Mouse (Mus musculus): ENCODE data around the gene Nos1ap. TPM values are rescaled to one million over a fixed set of nuclear protein-coding genes. Genes with fewer than 3 reads are reported as not detected.

Gene Nos1ap
- polyA plus RNA-seq, 1 experiment from 2014 or later = 8.0 TPM

DNA sequence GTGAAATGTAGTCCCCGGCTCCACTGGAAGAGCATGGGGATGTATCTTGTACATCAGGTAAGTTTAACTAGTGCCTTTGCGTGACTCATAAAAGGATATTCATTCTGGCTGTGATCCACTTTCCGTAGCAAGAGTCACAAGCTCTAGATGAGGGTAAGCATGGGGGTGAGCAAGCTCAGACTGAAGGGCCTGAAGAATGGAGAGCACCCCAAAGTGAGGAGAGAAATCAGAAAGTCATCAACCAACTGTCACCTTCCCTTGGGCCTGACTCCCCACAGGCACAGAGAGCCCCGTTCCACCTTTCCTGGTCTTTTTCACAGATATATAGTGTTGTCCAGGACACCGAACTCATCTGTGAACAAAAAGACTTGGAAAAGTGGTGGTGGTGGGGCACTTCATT lies 213.9 kb downstream of the Nos1ap start:
- Histone ChIP-seq H3K27me3 (replicated peaks; ENCODE audit: insufficient read depth, low read length) (no peaks in the 10 kb centered on the region), H3K4me2 (replicated peaks; ENCODE audit: low read depth, low read length) (no peak overlapping the region), H3K27ac (ENCODE audit: low read length) (no peak overlapping the region), H3K4me1 (ENCODE audit: insufficient read depth, low read depth, low read length) (no peaks in the 10 kb centered on the region), H3K4me3 (ENCODE audit: low read depth, low read length) (no peak overlapping the region), H3K36me3 (ENCODE audit: insufficient read depth, low read length) (no peaks in the 10 kb centered on the region), H3K9ac (replicated peaks; ENCODE audit: low read depth) (no peak overlapping the region), H3K9me3 (ENCODE audit: low read length) (no peaks in the 10 kb centered on the region)
- DNase-seq (ENCODE audit: low spot score) (no peak), ATAC-seq (no peak)
- no peak for TF ChIP-seq EP300 (IDR thresholded peaks at IDR 0.05)
- no peak for TF ChIP-seq CTCF (IDR thresholded peaks at IDR 0.05)
- WGBS = 89% methylated on average over 5 of the region's 5 CpGs

DNA sequence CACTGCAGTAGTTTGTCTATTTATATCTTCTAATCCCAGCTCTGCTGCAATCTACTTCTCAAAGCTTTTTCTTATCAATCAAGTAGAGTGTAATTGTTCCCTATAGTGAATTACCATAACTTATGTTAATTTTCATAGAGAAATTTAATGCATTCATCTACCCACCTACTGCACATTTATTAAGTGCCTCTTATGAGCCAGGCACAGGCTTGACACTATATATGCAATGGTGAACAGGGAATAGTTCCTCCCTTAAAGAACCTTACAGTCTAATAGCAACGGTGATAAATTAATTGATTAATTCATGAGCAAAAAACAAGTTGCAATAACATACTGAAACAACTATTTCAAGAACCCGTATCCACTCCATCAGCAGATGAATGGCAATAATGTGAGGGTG lies 215.9 kb downstream of the Nos1ap start:
- Histone ChIP-seq H3K36me3 (ENCODE audit: insufficient read depth, low read length) (no peaks in the 10 kb centered on the region), H3K9me3 (ENCODE audit: low read length) (no peaks in the 10 kb centered on the region), H3K9ac (replicated peaks; ENCODE audit: low read depth) (no peak overlapping the region), H3K27ac (ENCODE audit: low read length) (no peak overlapping the region), H3K4me1 (ENCODE audit: insufficient read depth, low read depth, low read length) (no peaks in the 10 kb centered on the region), H3K27me3 (replicated peaks; ENCODE audit: insufficient read depth, low read length) (no peaks in the 10 kb centered on the region), H3K4me2 (replicated peaks; ENCODE audit: low read depth, low read length) (no peak overlapping the region), H3K4me3 (ENCODE audit: low read depth, low read length) (no peak overlapping the region)
- 91% methylated on average over 2 of the region's 2 CpGs for WGBS
- no peak for TF ChIP-seq EP300 (IDR thresholded peaks at IDR 0.05)
- TF ChIP-seq CTCF (IDR thresholded peaks at IDR 0.05) = no peak
- DNase-seq (ENCODE audit: low spot score) (no peak), ATAC-seq (no peak)

DNA sequence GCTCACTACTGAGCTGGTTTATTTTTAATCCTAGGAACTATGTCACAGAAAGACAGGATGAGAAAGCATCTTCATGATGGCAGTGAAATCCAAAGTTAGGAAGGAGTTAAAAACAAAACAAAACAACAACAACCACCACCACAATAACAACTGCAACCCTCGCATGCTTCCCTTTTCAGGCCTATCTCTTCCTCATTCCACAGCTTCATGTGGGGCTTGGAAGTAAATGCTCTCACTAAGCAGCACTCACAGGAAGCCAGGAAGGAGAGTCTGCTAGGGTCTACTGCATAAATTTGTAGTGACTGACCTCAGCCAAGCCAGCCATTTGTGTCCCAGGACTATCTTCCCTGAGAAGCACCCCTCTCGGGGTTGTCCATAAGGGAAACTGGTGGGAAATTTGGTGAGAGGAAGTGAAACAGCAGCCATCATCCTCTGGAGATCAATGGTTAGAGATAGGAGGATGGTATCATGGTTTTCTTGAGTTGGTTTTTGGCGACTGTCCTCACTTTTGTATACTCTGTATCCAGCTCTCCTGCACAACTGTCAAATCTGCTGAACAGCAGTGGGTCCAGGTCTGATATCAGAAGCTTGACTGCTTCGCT lies 218.4 kb downstream of the Nos1ap start:
- DNase-seq (ENCODE audit: low spot score) = no peak
- Histone ChIP-seq H3K4me1 (ENCODE audit: insufficient read depth, low read depth, low read length) (no peaks in the 10 kb centered on the region), H3K9ac (replicated peaks; ENCODE audit: low read depth) (no peak overlapping the region), H3K27me3 (replicated peaks; ENCODE audit: insufficient read depth, low read length) (no peaks in the 10 kb centered on the region), H3K9me3 (ENCODE audit: low read length) (no peaks in the 10 kb centered on the region), H3K4me3 (ENCODE audit: low read depth, low read length) (no peak overlapping the region), H3K27ac (ENCODE audit: low read length) (no peak overlapping the region), H3K36me3 (ENCODE audit: insufficient read depth, low read length) (no peaks in the 10 kb centered on the region), H3K4me2 (replicated peaks; ENCODE audit: low read depth, low read length) (no peak overlapping the region)
- TF ChIP-seq EP300 (IDR thresholded peaks at IDR 0.05) = no peak
- TF ChIP-seq CTCF (IDR thresholded peaks at IDR 0.05) = no peak
- ATAC-seq = no peak
- 72% methylated on average over 4 of the region's 4 CpGs for WGBS

DNA sequence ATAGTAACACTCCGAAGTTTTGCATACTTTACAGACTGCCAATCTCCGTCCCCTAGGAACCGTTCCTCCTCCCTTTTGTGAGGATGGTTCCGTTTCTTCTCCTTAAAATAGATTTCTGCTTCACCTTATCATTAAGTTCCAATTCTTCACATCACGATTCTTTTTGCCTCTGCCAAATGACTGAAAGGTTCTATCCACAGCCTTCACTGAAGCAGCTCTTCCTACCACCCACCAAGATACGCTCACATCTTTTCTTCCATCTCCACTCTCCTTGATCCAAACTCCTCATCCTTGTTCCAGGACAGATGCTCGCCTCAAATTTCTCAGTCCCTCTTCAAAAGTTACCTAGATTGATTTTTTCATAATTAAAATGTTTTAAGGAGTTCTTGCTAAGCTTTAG lies 220.8 kb downstream of the Nos1ap start:
- Histone ChIP-seq H3K9me3 (ENCODE audit: low read length) (no peaks in the 10 kb centered on the region), H3K27ac (ENCODE audit: low read length) (no peak overlapping the region), H3K27me3 (replicated peaks; ENCODE audit: insufficient read depth, low read length) (no peaks in the 10 kb centered on the region), H3K9ac (replicated peaks; ENCODE audit: low read depth) (no peak overlapping the region), H3K4me1 (ENCODE audit: insufficient read depth, low read depth, low read length) (no peaks in the 10 kb centered on the region), H3K36me3 (ENCODE audit: insufficient read depth, low read length) (no peaks in the 10 kb centered on the region), H3K4me2 (replicated peaks; ENCODE audit: low read depth, low read length) (no peak overlapping the region), H3K4me3 (ENCODE audit: low read depth, low read length) (no peak overlapping the region)
- ATAC-seq = no peak
- no peak for DNase-seq (ENCODE audit: low spot score)
- 84% methylated on average over 7 of the region's 7 CpGs for WGBS
- no peak for TF ChIP-seq CTCF (IDR thresholded peaks at IDR 0.05)

DNA sequence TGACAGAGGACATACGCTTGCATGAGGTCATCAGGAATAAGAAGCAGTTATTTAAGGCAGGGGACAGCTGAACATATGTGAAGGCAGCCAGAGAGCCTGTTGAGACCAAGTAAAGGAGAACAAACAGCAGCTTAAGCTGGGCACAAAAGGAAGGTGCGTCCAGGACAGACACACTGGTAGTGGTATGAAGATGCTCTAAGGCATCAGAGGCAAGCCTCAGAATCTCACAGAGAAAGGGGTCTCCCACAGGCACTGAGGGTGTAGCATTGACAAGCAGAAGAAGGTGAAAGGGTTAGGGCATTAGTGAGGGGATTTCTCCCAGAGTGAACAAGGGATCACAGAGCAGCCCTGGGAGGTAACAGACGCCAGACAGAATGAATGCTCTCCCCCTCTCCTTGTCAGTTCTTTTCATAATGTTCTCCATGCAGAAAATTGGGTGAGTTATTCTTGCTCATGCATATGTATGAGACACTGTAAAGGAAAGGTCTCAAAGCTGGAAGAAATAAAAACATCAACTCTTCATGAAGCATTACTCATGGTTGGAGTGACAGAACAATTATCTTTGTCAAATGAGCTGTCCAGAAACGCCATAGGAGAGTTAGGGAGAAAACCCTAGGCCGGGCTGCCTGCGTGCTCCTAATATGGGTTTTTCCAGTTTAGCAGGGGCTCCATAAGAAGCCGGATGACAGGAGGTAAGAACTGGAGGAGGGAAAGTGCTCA lies 222.5 kb downstream of the Nos1ap start:
- DNase-seq (ENCODE audit: low spot score) = no peak
- no peak for ATAC-seq
- Histone ChIP-seq H3K4me3 (ENCODE audit: low read depth, low read length) (no peak overlapping the region), H3K36me3 (ENCODE audit: insufficient read depth, low read length) (no peaks in the 10 kb centered on the region), H3K4me1 (ENCODE audit: insufficient read depth, low read depth, low read length) (no peaks in the 10 kb centered on the region), H3K9me3 (ENCODE audit: low read length) (no peaks in the 10 kb centered on the region), H3K27ac (ENCODE audit: low read length) (no peak overlapping the region), H3K27me3 (replicated peaks; ENCODE audit: insufficient read depth, low read length) (no peaks in the 10 kb centered on the region), H3K9ac (replicated peaks; ENCODE audit: low read depth) (no peak overlapping the region), H3K4me2 (replicated peaks; ENCODE audit: low read depth, low read length) (no peak overlapping the region)
- WGBS = 78% methylated on average over 7 of the region's 7 CpGs
- no peak for TF ChIP-seq CTCF (IDR thresholded peaks at IDR 0.05)
- no peak for TF ChIP-seq EP300 (IDR thresholded peaks at IDR 0.05)

DNA sequence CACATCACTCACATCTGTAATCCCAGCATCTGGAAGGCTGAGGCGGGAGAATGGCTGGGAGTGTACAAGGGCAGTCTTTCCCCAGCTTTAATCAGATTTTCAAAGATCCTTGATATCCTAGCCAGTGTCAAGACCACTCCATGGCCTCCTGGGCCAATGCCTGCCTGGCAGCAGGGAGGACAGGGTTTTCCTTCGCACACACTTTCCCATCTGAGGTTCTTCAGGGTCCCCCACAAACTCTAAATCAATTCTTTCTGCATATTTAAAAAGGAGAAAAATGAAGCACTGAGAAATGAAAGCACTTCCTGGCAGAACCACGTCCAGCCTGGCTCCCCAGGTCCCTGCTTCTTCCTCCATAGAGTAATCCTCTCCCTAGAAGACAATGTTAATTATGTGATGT lies 225.9 kb downstream of the Nos1ap start:
- Histone ChIP-seq H3K36me3 (ENCODE audit: insufficient read depth, low read length) (no peaks in the 10 kb centered on the region), H3K27ac (ENCODE audit: low read length) (no peak overlapping the region), H3K27me3 (replicated peaks; ENCODE audit: insufficient read depth, low read length) (no peaks in the 10 kb centered on the region), H3K4me3 (ENCODE audit: low read depth, low read length) (no peak overlapping the region), H3K4me2 (replicated peaks; ENCODE audit: low read depth, low read length) (no peak overlapping the region), H3K9me3 (ENCODE audit: low read length) (no peaks in the 10 kb centered on the region), H3K9ac (replicated peaks; ENCODE audit: low read depth) (no peak overlapping the region), H3K4me1 (ENCODE audit: insufficient read depth, low read depth, low read length) (no peaks in the 10 kb centered on the region)
- ATAC-seq (no peak), DNase-seq (ENCODE audit: low spot score) (no peak)
- WGBS = 86% methylated on average over 3 of the region's 3 CpGs
- no peak for TF ChIP-seq EP300 (IDR thresholded peaks at IDR 0.05)
- TF ChIP-seq CTCF (IDR thresholded peaks at IDR 0.05) = no peak

Measured in lung, postnatal 0 days (tissue).